Mouse (Mus musculus): Measurements from ENCODE around the gene Ppp1ca. TPM values are rescaled to one million over a fixed set of nuclear protein-coding genes. Genes with fewer than 3 reads are reported as not detected.
A peak's percentile ranks its signal among the peaks of the same experiment; 100 is the strongest.

Gene Ppp1ca
- total and polyA plus RNA-seq, 3 experiments: 270 to 673 (median 565) TPM

DNA sequence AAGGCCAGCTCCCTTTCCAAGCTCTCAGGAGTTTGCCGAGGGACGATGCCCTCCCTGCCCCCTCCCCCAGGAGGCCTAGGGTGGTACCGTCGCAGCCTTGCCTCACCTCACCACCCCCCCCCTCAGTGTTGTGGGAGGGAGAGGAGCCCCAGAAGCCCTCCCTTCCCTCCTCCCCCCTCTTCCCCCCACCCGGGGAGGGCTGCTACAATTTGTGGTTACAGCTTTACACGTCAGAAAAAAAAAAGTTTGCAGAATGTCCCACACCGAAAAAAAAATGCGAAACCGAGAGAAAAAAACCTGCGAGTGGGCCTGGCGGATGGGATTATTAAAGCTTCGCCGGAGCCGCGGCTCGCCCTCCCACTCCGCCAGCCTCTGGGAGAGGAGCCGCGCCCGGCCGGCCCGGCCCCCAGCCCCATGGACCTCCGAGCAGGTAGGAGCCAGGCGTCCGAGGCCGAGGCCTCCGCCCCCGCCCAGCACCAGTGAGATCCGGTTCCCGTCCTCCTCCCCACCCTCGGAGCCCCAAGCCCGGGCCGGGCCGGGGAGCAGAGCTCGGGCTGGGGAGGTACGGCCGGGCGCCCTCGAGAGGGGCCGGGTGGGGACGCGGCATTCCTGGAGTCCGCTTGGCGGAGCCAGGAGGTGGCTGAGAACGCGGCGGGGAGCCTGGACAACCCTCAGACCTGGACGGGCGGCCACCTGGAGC, 22.4 kb downstream of the Ppp1ca start, which contains the start of the genes Clcf1 and AC109138.7:
Clcf1 (plus strand) TSS at position 168 of the 700 bp plus-strand sequence.
AC109138.7 (plus strand) TSS at position 287 of the 700 bp plus-strand sequence.
- no peaks in the 10 kb centered on the region for H3K36me3 ChIP-seq (replicated peaks)
- no peak for ATAC-seq (ENCODE audit: extremely low read depth, insufficient number of reproducible peaks, low FRiP score, poor library complexity, severe bottlenecking)
- H3K4me1 ChIP-seq (ENCODE audit: insufficient read depth, low read depth, low read length): peaks cover 26% of the 10 kb centered on the region
- DNase-seq (ENCODE audit: low spot score): no peak
- peak within 1 kb of the TSS; percentile 60; the same call in 1 of the 2 replicates for H3K4me3 ChIP-seq (ENCODE audit: low read depth, low read length)
- H3K9me3 ChIP-seq (replicated peaks): no peaks in the 10 kb centered on the region
- H3K27me3 ChIP-seq (ENCODE audit: insufficient read depth, low read length): peaks cover 88% of the 10 kb centered on the region
- TF ChIP-seq GATA2 (IDR thresholded peaks at IDR 0.05; ENCODE audit: borderline replicate concordance, low read depth, low read length): no peak
- no peak for TF ChIP-seq TAL1 (conservative IDR thresholded peaks at IDR 0.05; ENCODE audit: low read depth, low read length)
- no peak for TF ChIP-seq POLR2AphosphoS5 (IDR thresholded peaks at IDR 0.05; ENCODE audit: insufficient replicate concordance, low read depth, low read length)
- TF ChIP-seq CTCF (IDR thresholded peaks at IDR 0.05; ENCODE audit: low read depth, low read length): no peak
- TF ChIP-seq GATA1 (IDR thresholded peaks at IDR 0.05; ENCODE audit: borderline replicate concordance, low read length): no peak

DNA sequence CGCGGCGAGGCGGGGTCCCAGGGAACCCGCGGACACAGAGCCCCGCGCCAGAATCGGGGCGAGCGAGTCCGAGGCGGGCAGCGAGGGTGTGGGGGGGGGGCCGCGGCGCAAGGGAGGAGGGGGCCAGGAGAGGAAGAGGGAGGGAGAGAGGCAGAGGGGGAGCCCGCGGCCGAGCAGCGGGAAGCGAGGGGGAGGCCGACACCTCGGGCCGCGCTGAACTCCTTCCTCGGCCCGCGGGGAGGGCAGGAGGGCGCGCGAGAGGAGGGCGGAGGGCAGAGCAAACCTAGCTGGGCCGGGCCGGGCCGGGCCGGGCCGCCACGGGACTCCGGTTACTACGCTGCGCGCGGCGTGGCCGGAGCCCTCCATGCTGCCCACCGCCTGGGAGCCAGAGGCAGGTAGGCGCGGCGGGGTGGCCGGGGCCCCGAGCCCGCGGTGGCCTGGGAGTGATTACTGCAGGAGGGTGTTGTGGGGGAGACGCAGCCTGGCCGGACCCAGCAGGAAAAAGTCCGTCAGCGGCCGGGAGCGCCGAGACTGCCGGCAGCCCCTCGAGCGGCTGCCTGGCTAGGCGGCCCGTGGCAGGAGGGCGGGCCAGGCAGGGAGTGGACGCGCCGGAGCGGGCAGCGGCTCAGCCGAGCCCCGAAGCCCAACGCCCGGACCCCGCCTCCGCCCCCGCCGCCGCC, 23.0 kb downstream of the Ppp1ca start:
- Histone ChIP-seq H3K4me3 (ENCODE audit: low read depth, low read length) (peak overlapping the region; percentile 60; the same call in 1 of the 2 replicates), H3K4me1 (ENCODE audit: insufficient read depth, low read depth, low read length) (peaks cover 26% of the 10 kb centered on the region), H3K27me3 (ENCODE audit: insufficient read depth, low read length) (peaks cover 89% of the 10 kb centered on the region), H3K36me3 (replicated peaks) (no peaks in the 10 kb centered on the region), H3K9me3 (replicated peaks) (no peaks in the 10 kb centered on the region)
- TF ChIP-seq GATA1 (IDR thresholded peaks at IDR 0.05; ENCODE audit: borderline replicate concordance, low read length) (no peak), TAL1 (conservative IDR thresholded peaks at IDR 0.05; ENCODE audit: low read depth, low read length) (no peak)
- ATAC-seq (ENCODE audit: extremely low read depth, insufficient number of reproducible peaks, low FRiP score, poor library complexity, severe bottlenecking) (no peak), DNase-seq (ENCODE audit: low spot score) (no peak)

GRCm38 (mm10) chr19:4215451-4215840, 23.6 kb downstream of the Ppp1ca start:
- Histone ChIP-seq H3K4me1 (ENCODE audit: insufficient read depth, low read depth, low read length) (peaks cover 32% of the 10 kb centered on the region), H3K9me3 (replicated peaks) (no peaks in the 10 kb centered on the region), H3K4me3 (ENCODE audit: low read depth, low read length) (no peak overlapping the region; the same call in 1 of the 2 replicates), H3K27me3 (ENCODE audit: insufficient read depth, low read length) (peaks cover 89% of the 10 kb centered on the region), H3K36me3 (replicated peaks) (no peaks in the 10 kb centered on the region)
- ATAC-seq (ENCODE audit: extremely low read depth, insufficient number of reproducible peaks, low FRiP score, poor library complexity, severe bottlenecking) (no peak), DNase-seq (ENCODE audit: low spot score) (no peak)
- no peak for TF ChIP-seq POLR2AphosphoS5 (IDR thresholded peaks at IDR 0.05; ENCODE audit: insufficient replicate concordance, low read depth, low read length)
- TF ChIP-seq GATA1 (IDR thresholded peaks at IDR 0.05; ENCODE audit: borderline replicate concordance, low read length): no peak

- ATAC-seq (ENCODE audit: extremely low read depth, insufficient number of reproducible peaks, low FRiP score, poor library complexity, severe bottlenecking): no peak
- no peaks in the 10 kb centered on the region for H3K9me3 ChIP-seq (replicated peaks)
- TF ChIP-seq GATA2 (IDR thresholded peaks at IDR 0.05; ENCODE audit: borderline replicate concordance, low read depth, low read length) (no peak), TAL1 (conservative IDR thresholded peaks at IDR 0.05; ENCODE audit: low read depth, low read length) (no peak), CTCF (IDR thresholded peaks at IDR 0.05; ENCODE audit: low read depth, low read length) (no peak), GATA1 (IDR thresholded peaks at IDR 0.05; ENCODE audit: borderline replicate concordance, low read length) (no peak), POLR2AphosphoS5 (IDR thresholded peaks at IDR 0.05; ENCODE audit: insufficient replicate concordance, low read depth, low read length) (no peak)
- no peak overlapping the region for H3K4me3 ChIP-seq (ENCODE audit: low read depth, low read length)
- no peaks in the 10 kb centered on the region for H3K36me3 ChIP-seq (replicated peaks)
- peaks cover 39% of the 10 kb centered on the region for H3K4me1 ChIP-seq (ENCODE audit: insufficient read depth, low read depth, low read length)
- H3K27me3 ChIP-seq (ENCODE audit: insufficient read depth, low read length): peaks cover 89% of the 10 kb centered on the region
- no peak for DNase-seq (ENCODE audit: low spot score)
Measured at GRCm38 (mm10) chr19:4216041-4216685, 24.3 kb downstream of the Ppp1ca start.

GRCm38 (mm10) chr19:4217140-4217539, 25.3 kb downstream of the Ppp1ca start:
- peaks cover 48% of the 10 kb centered on the region for H3K4me1 ChIP-seq (ENCODE audit: insufficient read depth, low read depth, low read length)
- no peaks in the 10 kb centered on the region for H3K9me3 ChIP-seq (replicated peaks)
- TF ChIP-seq CTCF (IDR thresholded peaks at IDR 0.05; ENCODE audit: low read depth, low read length) (no peak), TAL1 (conservative IDR thresholded peaks at IDR 0.05; ENCODE audit: low read depth, low read length) (no peak), POLR2AphosphoS5 (IDR thresholded peaks at IDR 0.05; ENCODE audit: insufficient replicate concordance, low read depth, low read length) (no peak), GATA2 (IDR thresholded peaks at IDR 0.05; ENCODE audit: borderline replicate concordance, low read depth, low read length) (no peak), GATA1 (IDR thresholded peaks at IDR 0.05; ENCODE audit: borderline replicate concordance, low read length) (no peak)
- H3K27me3 ChIP-seq (ENCODE audit: insufficient read depth, low read length): peaks cover 88% of the 10 kb centered on the region
- H3K4me3 ChIP-seq (ENCODE audit: low read depth, low read length): no peak overlapping the region
- no peak for ATAC-seq (ENCODE audit: extremely low read depth, insufficient number of reproducible peaks, low FRiP score, poor library complexity, severe bottlenecking)
- H3K36me3 ChIP-seq (replicated peaks): no peaks in the 10 kb centered on the region
- DNase-seq (ENCODE audit: low spot score): no peak

DNA sequence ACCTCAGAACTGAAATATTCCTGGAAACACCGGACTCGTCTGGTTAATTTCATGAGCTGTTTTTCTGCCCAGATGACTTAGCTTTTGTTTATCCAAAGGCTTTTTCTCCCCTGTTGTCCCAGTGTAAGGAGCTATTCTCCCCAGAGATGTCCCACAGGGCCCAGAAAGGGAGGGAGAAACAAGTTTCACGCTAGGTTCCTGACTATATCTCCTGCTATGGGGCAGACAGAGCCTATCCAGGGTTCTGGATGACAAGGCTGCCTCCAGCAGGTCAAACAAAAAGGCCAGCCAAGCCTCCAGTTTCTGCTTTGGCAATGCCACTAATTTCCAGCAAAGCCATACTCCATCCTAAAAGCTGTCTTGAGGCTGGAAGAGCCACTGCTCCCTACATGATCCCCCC, 26.0 kb downstream of the Ppp1ca start:
- Histone ChIP-seq H3K27me3 (ENCODE audit: insufficient read depth, low read length) (peaks cover 89% of the 10 kb centered on the region), H3K4me1 (ENCODE audit: insufficient read depth, low read depth, low read length) (peaks cover 54% of the 10 kb centered on the region), H3K4me3 (ENCODE audit: low read depth, low read length) (no peak overlapping the region), H3K36me3 (replicated peaks) (no peaks in the 10 kb centered on the region), H3K9me3 (replicated peaks) (no peaks in the 10 kb centered on the region)
- TF ChIP-seq CTCF (IDR thresholded peaks at IDR 0.05; ENCODE audit: low read depth, low read length) (no peak), GATA1 (IDR thresholded peaks at IDR 0.05; ENCODE audit: borderline replicate concordance, low read length) (no peak), TAL1 (conservative IDR thresholded peaks at IDR 0.05; ENCODE audit: low read depth, low read length) (no peak), POLR2AphosphoS5 (IDR thresholded peaks at IDR 0.05; ENCODE audit: insufficient replicate concordance, low read depth, low read length) (no peak), GATA2 (IDR thresholded peaks at IDR 0.05; ENCODE audit: borderline replicate concordance, low read depth, low read length) (no peak)
- DNase-seq (ENCODE audit: low spot score) (no peak), ATAC-seq (ENCODE audit: extremely low read depth, insufficient number of reproducible peaks, low FRiP score, poor library complexity, severe bottlenecking) (no peak)

Measured in G1E (cell line).